Mouse (Mus musculus): ENCODE results near the gene Neurog2. TPM values are rescaled to one million over a fixed set of nuclear protein-coding genes. Genes with fewer than 3 reads are reported as not detected.

Neurog2 gene
- 0.01 and 0.21 TPM in 2 replicates for polyA plus RNA-seq (2012; rRNA removed)
- not detected in 2 replicates for polyA plus RNA-seq (2014; fragmentation: Nextera tagmentation; extraction: Ambion mirVana)

DNA sequence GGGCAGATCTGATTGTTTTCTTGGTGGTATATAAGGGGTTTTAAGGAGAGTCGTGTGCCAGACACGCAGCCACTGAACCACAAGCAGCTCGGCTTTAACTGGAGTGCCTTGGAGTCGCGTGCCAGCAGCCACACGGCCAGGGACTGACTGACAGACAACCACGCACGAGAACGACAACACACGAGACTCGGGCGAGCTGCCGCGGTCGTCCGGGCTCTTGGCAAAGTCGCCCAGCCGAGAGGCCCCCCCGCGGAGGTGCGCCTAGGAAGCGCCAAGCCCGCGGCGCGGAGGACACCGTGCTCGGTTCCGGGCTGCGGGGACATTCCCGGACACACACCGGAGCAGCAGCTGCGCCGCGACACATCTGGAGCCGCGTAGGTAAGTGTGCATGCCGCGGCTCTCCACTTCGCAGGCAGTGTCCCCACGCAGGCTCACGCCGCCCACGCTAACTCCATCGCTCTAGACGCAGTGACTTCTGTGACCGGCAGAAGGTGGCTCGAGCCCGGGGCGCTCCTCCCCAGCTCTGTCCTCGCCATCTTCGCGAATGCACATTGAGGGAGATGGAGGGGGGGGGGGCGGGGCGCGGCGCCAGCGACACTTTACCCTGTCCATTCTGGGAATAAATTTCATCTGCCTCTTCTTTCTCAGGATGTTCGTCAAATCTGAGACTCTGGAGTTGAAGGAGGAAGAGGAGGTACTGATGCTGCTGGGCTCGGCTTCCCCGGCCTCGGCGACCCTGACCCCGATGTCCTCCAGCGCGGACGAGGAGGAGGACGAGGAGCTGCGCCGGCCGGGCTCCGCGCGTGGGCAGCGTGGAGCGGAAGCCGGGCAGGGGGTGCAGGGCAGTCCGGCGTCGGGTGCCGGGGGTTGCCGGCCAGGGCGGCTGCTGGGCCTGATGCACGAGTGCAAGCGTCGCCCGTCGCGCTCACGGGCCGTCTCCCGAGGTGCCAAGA lies at the start of gene Neurog2:
TSS of gene Neurog2 (plus strand) at position 56 of the 953 bp plus-strand sequence.
- no peak for DNase-seq (ENCODE audit: low read depth in 3 of 3, low spot score in 3 of 3)
- ATAC-seq (ENCODE audit: insufficient read depth), result peak; percentile 28; the same call in 1 of the 2 replicates
- TF ChIP-seq EP300 (IDR thresholded peaks at IDR 0.05; ENCODE audit: low read depth) (no peak), CTCF (IDR thresholded peaks at IDR 0.05; ENCODE audit: low read depth) (no peak)
- WGBS (ENCODE audit: insufficient replicate concordance), result under 1% methylated on average over 87 of the region's 92 CpGs
- Histone ChIP-seq H3K27ac (no peak within 1 kb of the TSS), H3K4me1 (replicated peaks; ENCODE audit: control insufficient read depth in 2 of 2, insufficient read depth in 2 of 2, low read length in 1 of 2) (no peaks in the 10 kb centered on the region), H3K36me3 (replicated peaks; ENCODE audit: control insufficient read depth, insufficient read depth, low read depth) (no peaks in the 10 kb centered on the region), H3K9ac (replicated peaks) (no peak within 1 kb of the TSS), H3K4me3 (ENCODE audit: insufficient read depth in 1 of 2, low read depth in 2 of 2, low read length in 2 of 2) (peak within 1 kb of the TSS in 1 of 2 experiments; percentile 25; a peak in 2 of 4 replicates), H3K9me3 (ENCODE audit: control insufficient read depth, low read length) (no peaks in the 10 kb centered on the region), H3K27me3 (ENCODE audit: control insufficient read depth, insufficient read depth, low read length) (peaks cover 91% of the 10 kb centered on the region), H3K4me2 (ENCODE audit: low read depth) (peak within 1 kb of the TSS; percentile 5)

GRCm38 (mm10) chr3:127597136-127597535 lies 35.8 kb upstream of the Neurog2 start:
- whole genome bisulfite sequencing (ENCODE audit: insufficient replicate concordance), result 71% methylated on average over 1 of the region's 1 CpGs
- no peak overlapping the region for H3K4me3 ChIP-seq (ENCODE audit: insufficient read depth in 1 of 2, low read depth in 2 of 2, low read length in 2 of 2)
- TF ChIP-seq EP300 (IDR thresholded peaks at IDR 0.05; ENCODE audit: low read depth) (no peak), CTCF (IDR thresholded peaks at IDR 0.05; ENCODE audit: low read depth) (no peak)
- H3K9ac ChIP-seq (replicated peaks), result no peak overlapping the region
- no peak for ATAC-seq (ENCODE audit: insufficient read depth)
- H3K4me2 ChIP-seq (ENCODE audit: low read depth), result no peak overlapping the region
- H3K27me3 ChIP-seq (ENCODE audit: control insufficient read depth, insufficient read depth, low read length), result no peaks in the 10 kb centered on the region
- DNase-seq (ENCODE audit: low read depth in 3 of 3, low spot score in 3 of 3), result no peak
- H3K4me1 ChIP-seq (replicated peaks; ENCODE audit: control insufficient read depth in 2 of 2, insufficient read depth in 2 of 2, low read length in 1 of 2), result no peaks in the 10 kb centered on the region
- H3K36me3 ChIP-seq (replicated peaks; ENCODE audit: control insufficient read depth, insufficient read depth, low read depth), result peaks cover 35% of the 10 kb centered on the region
- no peak overlapping the region for H3K27ac ChIP-seq
- no peaks in the 10 kb centered on the region for H3K9me3 ChIP-seq (ENCODE audit: control insufficient read depth, low read length)

GRCm38 (mm10) chr3:127608109-127608508 lies 24.8 kb upstream of the Neurog2 start:
- no peak overlapping the region for H3K4me2 ChIP-seq (ENCODE audit: low read depth)

GRCm38 (mm10) chr3:127625296-127625695 lies 7.6 kb upstream of the Neurog2 start:
- peak in 2 of 3 experiments; percentile 13 to 26 for DNase-seq (ENCODE audit: low read depth in 3 of 3, low spot score in 3 of 3)
- H3K36me3 ChIP-seq (replicated peaks; ENCODE audit: control insufficient read depth, insufficient read depth, low read depth), result no peaks in the 10 kb centered on the region
- H3K4me1 ChIP-seq (replicated peaks; ENCODE audit: control insufficient read depth in 2 of 2, insufficient read depth in 2 of 2, low read length in 1 of 2), result no peaks in the 10 kb centered on the region; a peak in 1 of 4 replicates
- H3K27me3 ChIP-seq (ENCODE audit: control insufficient read depth, insufficient read depth, low read length), result peaks cover 57% of the 10 kb centered on the region
- peak overlapping the region in 1 of 2 experiments; percentile 31; a peak in 2 of 4 replicates for H3K4me3 ChIP-seq (ENCODE audit: insufficient read depth in 1 of 2, low read depth in 2 of 2, low read length in 2 of 2)
- ATAC-seq (ENCODE audit: insufficient read depth), result peak; percentile 60
- H3K9ac ChIP-seq (replicated peaks), result no peak overlapping the region
- peak overlapping the region; percentile 62 for H3K4me2 ChIP-seq (ENCODE audit: low read depth)
- H3K27ac ChIP-seq, result no peak overlapping the region
- no peaks in the 10 kb centered on the region for H3K9me3 ChIP-seq (ENCODE audit: control insufficient read depth, low read length)
- under 1% methylated on average over 36 of the region's 36 CpGs for WGBS (ENCODE audit: insufficient replicate concordance)
- TF ChIP-seq CTCF (IDR thresholded peaks at IDR 0.05; ENCODE audit: low read depth) (peak; percentile 85), EP300 (IDR thresholded peaks at IDR 0.05; ENCODE audit: low read depth) (no peak)

More at GRCm38 (mm10) chr3:127608109-127608508, 24.8 kb upstream of the Neurog2 start:
- TF ChIP-seq EP300 (IDR thresholded peaks at IDR 0.05; ENCODE audit: low read depth) (no peak), CTCF (IDR thresholded peaks at IDR 0.05; ENCODE audit: low read depth) (peak; percentile 16; the same call in 1 of the 2 replicates)
- no peak for ATAC-seq (ENCODE audit: insufficient read depth)
- Histone ChIP-seq H3K9me3 (ENCODE audit: control insufficient read depth, low read length) (no peaks in the 10 kb centered on the region), H3K27ac (no peak overlapping the region), H3K4me3 (ENCODE audit: insufficient read depth in 1 of 2, low read depth in 2 of 2, low read length in 2 of 2) (no peak overlapping the region), H3K27me3 (ENCODE audit: control insufficient read depth, insufficient read depth, low read length) (no peaks in the 10 kb centered on the region), H3K36me3 (replicated peaks; ENCODE audit: control insufficient read depth, insufficient read depth, low read depth) (peaks cover 30% of the 10 kb centered on the region), H3K9ac (replicated peaks) (no peak overlapping the region), H3K4me1 (replicated peaks; ENCODE audit: control insufficient read depth in 2 of 2, insufficient read depth in 2 of 2, low read length in 1 of 2) (no peaks in the 10 kb centered on the region)
- no peak for DNase-seq (ENCODE audit: low read depth in 3 of 3, low spot score in 3 of 3)
- 78% methylated on average over 2 of the region's 2 CpGs for WGBS (ENCODE audit: insufficient replicate concordance)
